In genomic region chr7:122307241-122307640, GRCm38 (mm10) we compare ENCODE assay signal across 15 mouse cellular contexts.
"Had no signal": no experiment of that assay in that cellular context is flagged by ENCODE, and none has a peak within 500 bp of the region (broad histone marks: within the 10 kb centered on the region; RNA-seq: fewer than 3 reads in every experiment).

No protein-coding gene starts in this region.

- H3K9me3 ChIP-seq: lung, embryonic 15.5 days; midbrain, embryonic 13.5 days; midbrain, embryonic 15.5 days; neural tube, embryonic 12.5 days; stomach, embryonic 15.5 days had no signal

- DNase-seq: lung, adult 2 months; lung, postnatal 14 days; lung, postnatal 36 days; right cerebral cortex, postnatal 14 days; thymus, adult 2 months; thymus, postnatal 25 days; thymus, postnatal 4 days had no signal

- H3K27ac ChIP-seq: lung, embryonic 15.5 days; macrophage; midbrain, embryonic 13.5 days; midbrain, embryonic 15.5 days; neural tube, embryonic 12.5 days; stomach, embryonic 15.5 days; stomach, postnatal 0 days had no signal

- H3K4me1 ChIP-seq: lung, embryonic 15.5 days; stomach, embryonic 15.5 days had no signal

- H3K36me3 ChIP-seq: lung, embryonic 15.5 days; midbrain, embryonic 13.5 days; midbrain, embryonic 15.5 days; neural tube, embryonic 12.5 days; stomach, embryonic 15.5 days had no signal

- H3K27me3 ChIP-seq: lung, embryonic 15.5 days; megakaryocyte, embryonic 14.5 days; midbrain, embryonic 13.5 days; midbrain, embryonic 15.5 days; neural tube, embryonic 12.5 days; stomach, embryonic 15.5 days had no signal

- H3K4me3 ChIP-seq: lung, embryonic 15.5 days; megakaryocyte, embryonic 14.5 days; midbrain, embryonic 13.5 days; midbrain, embryonic 15.5 days; neural tube, embryonic 12.5 days; stomach, embryonic 15.5 days had no signal
